Mouse (Mus musculus) C2C12 (cell line): ENCODE data around the gene Duoxa2. TPM values are rescaled to one million over a fixed set of nuclear protein-coding genes. Genes with fewer than 3 reads are reported as not detected.

Experiments
- H3K27me3 ChIP-seq: one replicate; pipeline ENCODE4 v1.6.1; 2011; ENCODE audit not compliant: control insufficient read depth, insufficient read depth, insufficient read length
- H3K36me3 ChIP-seq: one replicate; pipeline ENCODE4 v1.6.1; 2011; ENCODE audit not compliant: control insufficient read depth, insufficient read depth
- H3K4me3 ChIP-seq: one replicate; pipeline ENCODE4 v1.5.1; 2011; ENCODE audit warnings: mild to moderate bottlenecking, control low read depth; ENCODE audit not compliant: poor library complexity, insufficient read depth, severe bottlenecking
- H3K79me2 ChIP-seq: one replicate; pipeline ENCODE4 v1.6.1; 2011; ENCODE audit not compliant: control insufficient read depth, insufficient read depth
- H3K79me3 ChIP-seq: one replicate; pipeline ENCODE4 v1.6.1; 2011; ENCODE audit warnings: low read depth, control low read depth
- H3ac ChIP-seq: one replicate; pipeline ENCODE3; 2011; ENCODE audit warnings: low read depth; ENCODE audit not compliant: control insufficient read depth, insufficient read length
- CEBPB ChIP-seq: IDR thresholded peaks from one replicate; pipeline ENCODE4 v1.6.1; 2011; ENCODE audit warnings: low read depth, mild to moderate bottlenecking, control low read depth, moderate library complexity
- CTCF ChIP-seq: IDR thresholded peaks from one replicate; pipeline ENCODE4 v1.5.1; 2011; ENCODE audit not compliant: control insufficient read depth, insufficient read depth, insufficient read length
- FOSL1 ChIP-seq: IDR thresholded peaks from one replicate; pipeline ENCODE4 v1.8.0; 2011; ENCODE audit warnings: mild to moderate bottlenecking, low read length; ENCODE audit not compliant: poor library complexity, insufficient read depth, severe bottlenecking
- MAX ChIP-seq: IDR thresholded peaks from one replicate; pipeline ENCODE4 v1.6.1; 2011; ENCODE audit warnings: mild to moderate bottlenecking, control low read depth
- MYOD1 ChIP-seq: IDR thresholded peaks from one replicate; pipeline ENCODE4 v1.6.1; 2011; ENCODE audit warnings: low read depth; ENCODE audit not compliant: control insufficient read depth, insufficient read length
- MYOG ChIP-seq: IDR thresholded peaks from one replicate; pipeline ENCODE4 v1.6.1; 2011; ENCODE audit not compliant: control insufficient read depth, insufficient read length; ENCODE audit errors: extremely low read depth
- USF1 ChIP-seq: IDR thresholded peaks from one replicate; pipeline ENCODE4 v1.6.1; 2011; ENCODE audit warnings: low read depth, mild to moderate bottlenecking, control low read depth, moderate library complexity
- polyA plus RNA-seq: library from polyadenylated mRNA; unstranded; fragments of >200 nt; fragmentation: generic; extraction: Trizol; gene quantifications from one replicate; pipeline ENCODE4 v1.2.1, GENCODE M21; 2012; ENCODE audit warnings: missing spikeins

The Duoxa2 gene
- polyA plus RNA-seq, 1 experiment: not detected

GRCm38 (mm10) chr2:122284091-122284490, 14.6 kb upstream of the Duoxa2 start:
- Histone ChIP-seq H3K79me3 (no peaks in the 10 kb centered on the region), H3K79me2 (no peaks in the 10 kb centered on the region), H3K4me3 (no peak overlapping the region), H3K27me3 (no peaks in the 10 kb centered on the region), H3K36me3 (no peaks in the 10 kb centered on the region), H3ac (no peak overlapping the region)
- TF ChIP-seq MAX: no peak
- TF ChIP-seq CTCF: no peak
- no peak for TF ChIP-seq FOSL1
- TF ChIP-seq CEBPB: no peak
- no peak for TF ChIP-seq MYOG
- TF ChIP-seq MYOD1: no peak
- TF ChIP-seq USF1: no peak

GRCm38 (mm10) chr2:122286137-122286536, 12.6 kb upstream of the Duoxa2 start:
- H3ac ChIP-seq: no peak overlapping the region
- TF ChIP-seq MAX: no peak
- TF ChIP-seq MYOD1: no peak
- TF ChIP-seq CTCF: no peak
- TF ChIP-seq MYOG: no peak
- TF ChIP-seq CEBPB: no peak
- no peak for TF ChIP-seq FOSL1
- no peak for TF ChIP-seq USF1
- H3K27me3 ChIP-seq: no peaks in the 10 kb centered on the region
- H3K4me3 ChIP-seq: no peak overlapping the region
- no peaks in the 10 kb centered on the region for H3K36me3 ChIP-seq
- H3K79me3 ChIP-seq: no peaks in the 10 kb centered on the region
- no peaks in the 10 kb centered on the region for H3K79me2 ChIP-seq

- Histone ChIP-seq H3K27me3 (peaks cover 6% of the 10 kb centered on the region), H3K4me3 (no peak overlapping the region), H3ac (no peak overlapping the region), H3K79me3 (no peaks in the 10 kb centered on the region), H3K36me3 (no peaks in the 10 kb centered on the region), H3K79me2 (no peaks in the 10 kb centered on the region)
- TF ChIP-seq MYOD1 (no peak), CTCF (no peak), USF1 (no peak), CEBPB (no peak), MYOG (no peak), MAX (no peak), FOSL1 (no peak)
Measured at GRCm38 (mm10) chr2:122294916-122295315, 3.8 kb upstream of the Duoxa2 start.

- Histone ChIP-seq H3K36me3 (no peaks in the 10 kb centered on the region), H3K27me3 (peaks cover 6% of the 10 kb centered on the region), H3K79me2 (no peaks in the 10 kb centered on the region), H3K4me3 (no peak overlapping the region), H3ac (no peak overlapping the region), H3K79me3 (no peaks in the 10 kb centered on the region)
- TF ChIP-seq USF1: no peak
- TF ChIP-seq CEBPB: no peak
- no peak for TF ChIP-seq MYOG
- no peak for TF ChIP-seq MAX
- TF ChIP-seq CTCF: no peak
- no peak for TF ChIP-seq FOSL1
- no peak for TF ChIP-seq MYOD1
Measured at GRCm38 (mm10) chr2:122297271-122298095, 1.2 kb upstream of the Duoxa2 start.

GRCm38 (mm10) chr2:122298096-122298499, 602 bp upstream of the Duoxa2 start, which contains the start of gene Duox2:
TSS of gene Duox2 (minus strand) at chr2:122298449.
- Histone ChIP-seq H3K27me3 (peaks cover 6% of the 10 kb centered on the region), H3K79me3 (no peaks in the 10 kb centered on the region), H3K36me3 (no peaks in the 10 kb centered on the region), H3K79me2 (no peaks in the 10 kb centered on the region), H3K4me3 (no peak within 1 kb of the TSS), H3ac (no peak within 1 kb of the TSS)
- no peak for TF ChIP-seq CEBPB
- TF ChIP-seq USF1: no peak
- no peak for TF ChIP-seq MYOG
- no peak for TF ChIP-seq MAX
- no peak for TF ChIP-seq CTCF
- no peak for TF ChIP-seq MYOD1
- TF ChIP-seq FOSL1: no peak
